Mouse (Mus musculus) forebrain, embryonic 11.5 days (tissue): Measurements from ENCODE around the gene Nlrc5. TPM values are rescaled to one million over a fixed set of nuclear protein-coding genes. Genes with fewer than 3 reads are reported as not detected.

ENCODE experiments used
- ATAC-seq: fragments of 200-750 bp; cut with Nextera tagmentation; replicated peaks from 2 replicates; pipeline ENCODE4 v1.8.0; 2017; ENCODE audit warnings: moderate TSS enrichment; ENCODE audit not compliant: low FRiP score
- DNase-seq: peaks from one replicate; pipeline ENCODE4 v3.0.0-alpha.2; 2017; ENCODE audit warnings: low spot score
- H3K27ac ChIP-seq: fragments of 300-500 bp; sonication (generic); 2 replicates; pipeline ENCODE4 v1.5.1; 2014; ENCODE audit warnings: low read depth, low read length
- H3K27me3 ChIP-seq: fragments of 300-500 bp; sonication (generic); 2 replicates; pipeline ENCODE4 v1.6.1; 2014; ENCODE audit warnings: mild to moderate bottlenecking, low read length, mixed read lengths; ENCODE audit not compliant: control insufficient read depth, insufficient read depth
- H3K36me3 ChIP-seq: fragments of 300-500 bp; sonication (generic); 2 replicates; pipeline ENCODE4 v1.6.1; 2014; ENCODE audit warnings: mild to moderate bottlenecking, low read length, moderate library complexity, mixed read lengths; ENCODE audit not compliant: control insufficient read depth, insufficient read depth
- H3K4me1 ChIP-seq: fragments of 300-500 bp; sonication (generic); replicated peaks from 2 replicates; pipeline ENCODE4 v1.6.1; 2014; ENCODE audit warnings: low read length, mixed read lengths; ENCODE audit not compliant: control insufficient read depth, insufficient read depth
- H3K4me2 ChIP-seq: fragments of 300-500 bp; sonication (generic); 2 replicates; pipeline ENCODE4 v1.6.1; 2014; ENCODE audit warnings: low read depth, mild to moderate bottlenecking, low read length, moderate library complexity, mixed read lengths; ENCODE audit not compliant: severe bottlenecking
- H3K4me3 ChIP-seq: fragments of 300-500 bp; sonication (generic); 2 replicates; pipeline ENCODE4 v1.5.1; 2014; ENCODE audit warnings: low read depth, low read length
- H3K9ac ChIP-seq: fragments of 300-500 bp; sonication (generic); 2 replicates; pipeline ENCODE4 v1.6.1; 2014; ENCODE audit warnings: low read length
- H3K9me3 ChIP-seq: fragments of 300-500 bp; sonication (generic); 2 replicates; pipeline ENCODE4 v1.6.1; 2016; ENCODE audit warnings: low read length, mixed read lengths; ENCODE audit not compliant: control insufficient read depth
- WGBS: fragments of 180-500 bp; shearing (Covaris S2); extraction: QIAGEN DNeasy Blood & Tissue Kit; methylation state at CpG from one replicate; pipeline ENCODE4 v1.1.7; 2014; 5-methylcytosine and 5-hydroxymethylcytosine counted together
- polyA plus RNA-seq: library from polyadenylated mRNA; unstranded; fragments of >200 nt; fragmentation: Nextera tagmentation; extraction: Ambion mirVana; gene quantifications from 2 replicates; pipeline ENCODE4 v1.2.1, GENCODE M21; 2014

The Nlrc5 gene
- polyA plus RNA-seq, result 0.09 and 0.51 TPM in 2 replicates

DNA sequence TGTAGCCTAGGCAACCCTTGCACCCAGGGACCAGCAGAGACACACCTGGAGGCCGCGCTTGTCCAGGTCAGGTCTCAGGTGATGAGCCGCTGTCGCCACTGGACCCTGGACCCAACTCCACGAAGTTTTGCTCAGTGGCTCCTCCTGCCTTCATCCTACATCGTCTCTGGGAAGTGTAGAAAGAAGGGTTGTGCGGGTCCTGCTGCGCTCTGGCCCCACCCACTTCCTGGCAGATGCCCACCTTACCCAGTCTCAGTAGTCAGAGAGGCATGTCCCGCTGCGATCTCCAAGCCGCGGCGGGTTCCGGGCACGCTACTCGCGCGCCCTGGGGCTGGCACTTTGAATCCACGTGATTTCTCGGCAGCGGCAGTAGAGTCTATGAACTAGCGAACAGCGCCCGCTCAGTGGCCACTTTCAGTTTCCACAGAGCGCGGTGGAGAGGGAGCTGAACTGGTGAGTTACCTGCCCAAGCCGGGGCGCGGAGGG is at the start of gene Nlrc5:
Gene Nlrc5 (plus strand): TSS at position 376 of the 486 bp plus-strand sequence.
- 2% methylated on average over 29 of the region's 29 CpGs for WGBS
- Histone ChIP-seq H3K4me2 (peak within 1 kb of the TSS; percentile 79), H3K27me3 (no peaks in the 10 kb centered on the region; the same call in 1 of the 2 replicates), H3K4me1 (no peaks in the 10 kb centered on the region; the same call in 1 of the 2 replicates), H3K9ac (peak within 1 kb of the TSS; percentile 48), H3K9me3 (no peaks in the 10 kb centered on the region), H3K36me3 (no peaks in the 10 kb centered on the region), H3K27ac (no peak within 1 kb of the TSS), H3K4me3 (peak within 1 kb of the TSS; percentile 36)
- DNase-seq, result peak; percentile 72
- no peak for ATAC-seq

DNA sequence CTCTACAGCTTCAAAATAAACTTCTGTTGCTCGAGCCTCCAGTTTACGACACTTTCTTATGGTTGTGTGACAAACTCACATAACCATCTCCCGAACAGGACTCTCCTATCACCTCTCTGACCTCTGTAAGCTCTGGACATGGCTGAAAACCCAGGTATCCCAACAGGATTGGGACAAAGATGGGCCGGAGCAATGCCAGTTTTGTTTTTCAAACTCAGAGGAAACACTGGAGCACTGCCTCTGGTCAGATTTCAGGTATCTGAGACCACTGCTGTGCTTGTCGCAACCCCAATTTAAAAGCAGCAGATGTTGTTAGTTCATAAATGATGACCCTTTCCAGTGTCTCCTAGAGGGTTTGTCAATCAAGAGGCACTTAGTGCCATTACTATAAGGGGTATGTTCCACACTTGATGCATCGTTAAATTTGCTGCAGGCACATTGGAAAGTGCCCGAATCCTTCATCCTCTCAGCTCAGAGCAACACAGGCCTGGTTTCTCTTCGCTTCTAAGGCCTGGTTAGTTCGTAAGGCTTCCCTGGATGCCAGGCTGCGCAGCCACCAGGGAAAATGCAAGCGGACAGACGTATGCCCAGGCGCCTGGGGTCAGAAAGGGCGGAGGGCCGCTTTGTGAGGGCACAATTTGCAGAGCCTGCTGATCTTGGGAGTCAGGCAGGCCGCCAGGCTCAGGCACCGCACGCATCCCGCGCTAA is 48.5 kb upstream of the Nlrc5 start:
- no peaks in the 10 kb centered on the region for H3K36me3 ChIP-seq
- peak overlapping the region; percentile 66 for H3K27ac ChIP-seq
- 26% methylated on average over 20 of the region's 20 CpGs for WGBS
- H3K4me3 ChIP-seq, result peak overlapping the region; percentile 84
- H3K9ac ChIP-seq, result peak overlapping the region; percentile 94
- DNase-seq (no peak), ATAC-seq (peak; percentile 1; the same call in 1 of the 2 replicates)
- peaks cover 6% of the 10 kb centered on the region for H3K4me1 ChIP-seq
- H3K4me2 ChIP-seq, result peak overlapping the region; percentile 89
- H3K9me3 ChIP-seq, result no peaks in the 10 kb centered on the region
- no peaks in the 10 kb centered on the region for H3K27me3 ChIP-seq

DNA sequence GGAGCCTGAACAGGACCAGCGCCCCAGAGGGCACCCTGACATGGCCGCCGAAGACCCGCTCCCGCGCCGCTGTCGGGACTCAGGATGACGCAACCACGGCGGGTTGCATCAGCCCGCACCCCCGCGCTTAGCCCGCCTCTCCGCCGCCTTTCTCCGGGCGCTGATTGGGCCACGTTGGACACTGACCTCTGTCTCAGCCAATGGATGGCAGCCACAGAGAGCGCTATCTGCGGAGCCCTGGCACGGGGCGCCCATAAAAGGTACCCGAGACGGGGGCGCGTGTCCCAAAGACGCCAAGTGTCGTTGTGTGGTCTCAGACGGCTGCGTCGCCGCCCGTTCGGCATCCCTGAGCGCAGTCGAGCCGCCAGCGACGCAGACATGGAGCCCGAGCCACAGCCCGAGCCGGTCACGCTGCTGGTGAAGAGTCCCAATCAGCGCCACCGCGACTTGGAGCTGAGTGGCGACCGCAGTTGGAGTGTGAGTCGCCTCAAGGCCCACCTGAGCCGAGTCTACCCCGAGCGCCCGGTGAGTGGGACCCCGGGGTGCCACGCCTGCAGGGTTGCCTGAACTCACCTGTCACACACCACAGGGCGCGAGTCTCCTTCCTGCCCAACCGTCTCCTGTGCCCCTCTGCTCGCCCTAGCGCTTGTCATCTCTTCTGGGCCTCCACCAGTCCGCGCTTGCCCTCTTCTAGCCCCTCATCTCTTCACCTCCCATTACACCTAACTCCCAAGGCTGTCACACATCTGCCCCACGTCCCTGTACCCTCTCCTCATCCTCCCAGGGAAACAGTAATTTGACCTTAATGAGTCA is 47.7 kb upstream of the Nlrc5 start, which contains the start of gene Herpud1:
Gene Herpud1 (plus strand): TSS at position 225 of the 813 bp plus-strand sequence.
- H3K27ac ChIP-seq, result peak within 1 kb of the TSS; percentile 66
- H3K27me3 ChIP-seq, result no peaks in the 10 kb centered on the region
- peaks cover 5% of the 10 kb centered on the region; the same call in 1 of the 2 replicates for H3K36me3 ChIP-seq
- WGBS, result under 1% methylated on average over 65 of the region's 65 CpGs
- no peaks in the 10 kb centered on the region for H3K9me3 ChIP-seq
- peak within 1 kb of the TSS; percentile 89 for H3K4me2 ChIP-seq
- H3K9ac ChIP-seq, result peak within 1 kb of the TSS; percentile 94
- peak within 1 kb of the TSS; percentile 84 for H3K4me3 ChIP-seq
- peak; percentile 99 for ATAC-seq
- DNase-seq, result peak; percentile 98
- peaks cover 6% of the 10 kb centered on the region for H3K4me1 ChIP-seq

DNA sequence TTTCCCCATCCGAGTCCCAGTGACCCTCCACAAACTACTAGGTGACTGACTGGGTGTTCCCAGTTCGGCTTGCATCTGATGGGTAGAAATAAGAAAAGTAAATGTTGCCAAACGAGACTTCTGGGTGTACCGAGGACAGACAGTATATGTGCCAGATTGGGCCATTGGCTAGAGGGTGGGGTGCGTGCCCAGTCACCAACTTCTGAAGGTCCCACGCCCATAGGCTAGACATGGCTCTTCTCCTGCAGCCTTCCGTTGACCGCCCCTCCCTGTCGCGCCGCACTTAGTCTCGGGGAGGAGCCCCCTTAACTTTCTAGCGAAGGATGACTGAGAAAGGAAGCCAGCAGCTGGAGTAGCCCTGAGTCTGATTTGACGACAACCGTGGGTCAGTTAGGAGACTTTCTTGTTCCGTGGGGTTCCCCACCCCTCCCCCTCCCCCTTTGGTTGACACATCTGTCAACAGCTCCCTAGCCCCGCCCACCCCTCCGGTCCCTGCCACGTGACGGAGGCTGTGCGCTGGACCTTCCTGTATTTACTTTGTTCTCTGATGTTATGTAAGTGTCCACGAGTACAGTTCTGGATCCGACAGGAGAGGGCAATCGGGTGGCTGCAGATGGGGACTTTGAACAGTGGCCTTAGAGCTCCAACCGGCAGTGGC is 47.0 kb upstream of the Nlrc5 start:
- ATAC-seq, result peak; percentile 63
- H3K4me3 ChIP-seq, result peak overlapping the region; percentile 84
- under 1% methylated on average over 25 of the region's 25 CpGs for WGBS
- no peaks in the 10 kb centered on the region for H3K9me3 ChIP-seq
- H3K27ac ChIP-seq, result 0 out of 2 replicates have a peak overlapping the region, but pooled peaks have one; percentile 12
- H3K36me3 ChIP-seq, result peaks cover 12% of the 10 kb centered on the region
- H3K4me2 ChIP-seq, result peak overlapping the region; percentile 89
- no peaks in the 10 kb centered on the region for H3K27me3 ChIP-seq
- H3K9ac ChIP-seq, result peak overlapping the region; percentile 94
- DNase-seq, result peak; percentile 90
- H3K4me1 ChIP-seq, result peaks cover 6% of the 10 kb centered on the region

DNA sequence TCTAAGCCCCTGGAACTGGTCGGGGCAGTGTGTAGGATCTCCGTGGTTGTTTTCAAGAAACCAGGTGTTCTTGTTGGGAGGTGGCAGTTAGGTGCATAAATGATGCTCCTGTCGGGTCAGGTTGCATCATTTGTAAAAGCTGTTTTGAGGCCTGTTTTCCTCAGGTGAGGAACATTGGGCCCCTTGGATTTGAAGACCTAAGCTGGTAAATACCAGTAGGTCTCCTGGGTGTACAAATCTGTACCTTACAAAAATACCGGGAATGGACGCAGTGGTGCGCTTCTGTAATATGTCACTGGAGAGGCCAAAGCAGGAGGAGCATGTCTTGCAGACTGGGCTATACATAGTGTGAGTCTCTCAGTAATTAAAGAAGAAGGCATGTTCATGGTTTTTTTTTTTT is 46.4 kb upstream of the Nlrc5 start:
- no peak overlapping the region for H3K27ac ChIP-seq
- peak overlapping the region; percentile 89 for H3K4me2 ChIP-seq
- peaks cover 6% of the 10 kb centered on the region for H3K4me1 ChIP-seq
- no peaks in the 10 kb centered on the region for H3K9me3 ChIP-seq
- DNase-seq (no peak), ATAC-seq (no peak)
- H3K9ac ChIP-seq, result peak overlapping the region; percentile 94
- H3K27me3 ChIP-seq, result no peaks in the 10 kb centered on the region
- 43% methylated on average over 6 of the region's 6 CpGs for WGBS
- H3K4me3 ChIP-seq, result peak overlapping the region; percentile 84
- peaks cover 15% of the 10 kb centered on the region for H3K36me3 ChIP-seq

DNA sequence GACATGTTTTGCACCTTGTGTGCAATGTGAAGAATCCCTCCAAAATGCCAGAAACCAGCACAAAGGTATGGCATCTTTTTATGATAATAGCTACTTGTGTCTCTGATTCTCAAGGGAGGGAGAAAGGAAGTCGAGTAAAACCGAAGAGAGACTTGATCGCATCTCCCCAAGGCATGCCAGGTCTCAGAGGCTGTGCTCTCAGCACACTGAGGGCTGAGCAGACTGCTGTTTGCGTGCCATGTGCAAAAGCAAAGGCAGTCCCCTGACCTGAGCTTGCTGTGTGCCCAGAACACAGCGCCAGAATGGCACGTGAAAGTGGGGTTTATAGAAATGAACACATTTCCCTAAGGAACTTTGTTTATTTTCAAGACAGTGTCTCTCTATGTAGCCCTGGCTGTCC is 44.6 kb upstream of the Nlrc5 start:
- no peak for ATAC-seq

GRCm38 (mm10) chr8:94390429-94390828 is 43.7 kb upstream of the Nlrc5 start:
- no peak overlapping the region for H3K4me3 ChIP-seq
- H3K9ac ChIP-seq, result no peak overlapping the region
- no peak overlapping the region for H3K27ac ChIP-seq
- no peak overlapping the region for H3K4me2 ChIP-seq
- H3K9me3 ChIP-seq, result no peaks in the 10 kb centered on the region
- DNase-seq (no peak), ATAC-seq (no peak)
- H3K27me3 ChIP-seq, result no peaks in the 10 kb centered on the region
- H3K36me3 ChIP-seq, result peaks cover 15% of the 10 kb centered on the region
- H3K4me1 ChIP-seq, result peaks cover 6% of the 10 kb centered on the region
- WGBS, result 94% methylated on average over 6 of the region's 6 CpGs

More for the DNA sequence above, 44.6 kb upstream of the Nlrc5 start:
- no peak overlapping the region for H3K27ac ChIP-seq
- H3K4me3 ChIP-seq, result no peak overlapping the region
- H3K4me2 ChIP-seq, result no peak overlapping the region
- DNase-seq, result no peak
- no peaks in the 10 kb centered on the region for H3K27me3 ChIP-seq
- H3K4me1 ChIP-seq, result peaks cover 6% of the 10 kb centered on the region
- no peaks in the 10 kb centered on the region for H3K9me3 ChIP-seq
- no peak overlapping the region for H3K9ac ChIP-seq
- WGBS, result 91% methylated on average over 6 of the region's 6 CpGs
- peaks cover 15% of the 10 kb centered on the region for H3K36me3 ChIP-seq

- no peak for ATAC-seq
- H3K27ac ChIP-seq, result no peak overlapping the region
- no peak overlapping the region for H3K4me2 ChIP-seq
- H3K27me3 ChIP-seq, result no peaks in the 10 kb centered on the region
- H3K9ac ChIP-seq, result no peak overlapping the region
- H3K36me3 ChIP-seq, result peaks cover 15% of the 10 kb centered on the region
- H3K4me3 ChIP-seq, result no peak overlapping the region
- no peak for DNase-seq
- WGBS, result 97% methylated on average over 8 of the region's 8 CpGs
- H3K4me1 ChIP-seq, result peaks cover under 1% of the 10 kb centered on the region
- H3K9me3 ChIP-seq, result no peaks in the 10 kb centered on the region
Measured at GRCm38 (mm10) chr8:94390910-94391309, 43.2 kb upstream of the Nlrc5 start.
